Mouse (Mus musculus) heart, embryonic 15.5 days (tissue): ENCODE measurements around the gene Golt1b. TPM values are rescaled to one million over a fixed set of nuclear protein-coding genes. Genes with fewer than 3 reads are reported as not detected.
A peak's percentile ranks its signal among the peaks of the same experiment; 100 is the strongest.

Experiments
- ATAC-seq: fragments of 200-750 bp; cut with Nextera tagmentation; replicated peaks from 2 replicates; pipeline ENCODE4 v1.8.0; 2017; ENCODE audit warnings: low read depth, moderate TSS enrichment; ENCODE audit not compliant: insufficient number of reproducible peaks, insufficient read depth, low FRiP score
- H3K27ac ChIP-seq: fragments of 300-500 bp; sonication (generic); 2 replicates; pipeline ENCODE4 v1.5.1; 2015; ENCODE audit warnings: mild to moderate bottlenecking, inconsistent platforms
- H3K27me3 ChIP-seq: fragments of 300-500 bp; sonication (generic); 2 replicates; pipeline ENCODE4 v1.6.1; 2015; ENCODE audit warnings: inconsistent platforms
- H3K36me3 ChIP-seq: fragments of 300-500 bp; sonication (generic); 2 replicates; pipeline ENCODE4 v1.6.1; 2015; ENCODE audit warnings: mild to moderate bottlenecking, inconsistent platforms
- H3K4me1 ChIP-seq: fragments of 300-500 bp; sonication (generic); replicated peaks from 2 replicates; pipeline ENCODE4 v1.6.1; 2015; ENCODE audit warnings: inconsistent platforms
- H3K4me2 ChIP-seq: fragments of 300-500 bp; sonication (generic); 2 replicates; pipeline ENCODE4 v1.6.1; 2015; ENCODE audit warnings: inconsistent platforms, mild to moderate bottlenecking, moderate library complexity
- H3K4me3 ChIP-seq: fragments of 300-500 bp; sonication (generic); 2 replicates; pipeline ENCODE4 v1.5.1; 2015; ENCODE audit warnings: mild to moderate bottlenecking, inconsistent platforms
- H3K9ac ChIP-seq: fragments of 300-500 bp; sonication (generic); 2 replicates; pipeline ENCODE4 v1.6.1; 2015; ENCODE audit warnings: mild to moderate bottlenecking, inconsistent platforms
- H3K9me3 ChIP-seq: fragments of 300-500 bp; sonication (generic); replicated peaks from 2 replicates; pipeline ENCODE4 v1.6.1; 2016; ENCODE audit warnings: inconsistent platforms
- WGBS: fragments of 180-500 bp; shearing (Covaris S2); methylation state at CpG from one replicate; pipeline ENCODE4 v1.1.7; 2015; ENCODE audit warnings: mixed read lengths; 5-methylcytosine and 5-hydroxymethylcytosine counted together
- polyA plus RNA-seq: library from polyadenylated mRNA; unstranded; fragments of >200 nt; fragmentation: Nextera tagmentation; extraction: Ambion mirVana; gene quantifications from 2 replicates; pipeline ENCODE4 v1.2.1, GENCODE M21; 2015

The Golt1b gene
- polyA plus RNA-seq, 1 experiment from 2014 or later: 58.3 TPM

DNA sequence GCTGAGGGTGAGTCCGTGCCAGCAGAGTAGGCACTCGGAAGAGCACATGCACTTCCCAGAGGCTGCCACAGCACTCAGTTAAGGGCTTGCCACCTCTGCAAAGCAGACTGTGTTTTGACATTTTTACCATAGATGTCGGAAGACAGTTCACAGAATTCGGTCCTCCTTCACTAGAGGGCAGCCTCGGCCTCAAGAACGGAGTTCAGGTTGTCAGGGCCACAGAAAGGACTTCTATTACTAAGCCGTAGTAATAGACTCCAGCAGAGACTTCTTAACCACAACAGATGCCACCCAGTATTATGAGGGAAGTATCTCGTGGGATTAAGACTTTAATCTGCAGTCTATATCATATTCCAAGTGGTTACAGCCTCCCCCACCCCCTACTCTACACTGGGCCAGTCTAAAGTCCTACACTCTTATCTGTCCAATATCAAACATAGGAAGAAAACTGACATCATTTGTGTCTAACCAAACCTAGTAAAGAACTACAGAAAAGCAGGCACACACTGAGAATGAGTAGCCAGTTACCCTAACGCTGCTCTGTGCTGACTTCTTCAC, 23.9 kb upstream of the Golt1b start:
- Histone ChIP-seq H3K9me3 (no peaks in the 10 kb centered on the region), H3K27me3 (no peaks in the 10 kb centered on the region), H3K4me1 (no peaks in the 10 kb centered on the region), H3K9ac (no peak overlapping the region), H3K4me2 (no peak overlapping the region), H3K27ac (no peak overlapping the region), H3K4me3 (no peak overlapping the region), H3K36me3 (peaks cover 70% of the 10 kb centered on the region)
- ATAC-seq: no peak
- WGBS: 71% methylated on average over 9 of the region's 9 CpGs

DNA sequence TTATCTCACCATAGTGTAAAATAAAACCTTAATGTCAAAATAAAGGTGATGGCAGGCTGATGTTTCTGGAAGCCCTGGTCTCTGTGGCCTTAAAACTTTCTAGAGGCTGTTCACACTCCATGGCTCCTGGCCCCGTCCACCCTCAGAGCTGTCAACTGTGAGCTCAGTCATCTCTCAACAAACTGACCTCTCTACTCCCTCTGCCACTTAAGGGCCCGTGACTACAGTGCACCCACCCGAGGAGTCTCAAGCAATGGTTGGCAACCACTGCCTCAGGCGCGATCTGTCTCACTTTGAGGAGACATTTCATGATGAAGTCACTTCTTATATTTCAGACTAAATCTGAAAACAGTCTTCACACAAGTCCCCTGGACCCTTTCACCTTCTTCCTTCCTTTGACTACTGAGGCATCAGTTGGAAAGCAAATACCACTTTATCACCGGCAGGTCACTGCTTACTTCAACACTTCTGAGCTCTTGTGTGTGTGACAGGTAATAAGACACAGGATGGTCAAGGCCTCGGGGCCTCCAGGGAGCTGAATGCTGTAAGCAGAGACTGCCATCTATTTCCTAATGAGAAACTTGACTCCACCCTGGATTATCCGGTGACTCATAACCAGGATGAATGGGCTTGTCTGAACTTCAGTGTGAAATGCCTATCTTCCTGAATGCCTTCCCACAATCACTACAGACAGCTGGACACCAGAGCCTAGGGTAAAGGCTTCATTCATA, 21.1 kb upstream of the Golt1b start:
- ATAC-seq: no peak

GRCm38 (mm10) chr6:142366473-142367018, 20.5 kb upstream of the Golt1b start:
- H3K27me3 ChIP-seq: no peaks in the 10 kb centered on the region
- H3K4me3 ChIP-seq: no peak overlapping the region
- H3K9ac ChIP-seq: no peak overlapping the region
- no peaks in the 10 kb centered on the region for H3K9me3 ChIP-seq
- H3K4me1 ChIP-seq: no peaks in the 10 kb centered on the region
- no peak overlapping the region for H3K27ac ChIP-seq
- peaks cover 46% of the 10 kb centered on the region for H3K36me3 ChIP-seq
- H3K4me2 ChIP-seq: no peak overlapping the region
- ATAC-seq: no peak
- 84% methylated on average over 10 of the region's 10 CpGs for WGBS

More for the DNA sequence above, 21.1 kb upstream of the Golt1b start:
- no peak overlapping the region for H3K27ac ChIP-seq
- H3K9me3 ChIP-seq: no peaks in the 10 kb centered on the region
- no peak overlapping the region for H3K9ac ChIP-seq
- H3K4me3 ChIP-seq: no peak overlapping the region
- WGBS: 76% methylated on average over 8 of the region's 8 CpGs
- H3K4me1 ChIP-seq: no peaks in the 10 kb centered on the region
- H3K4me2 ChIP-seq: no peak overlapping the region
- no peaks in the 10 kb centered on the region for H3K27me3 ChIP-seq
- peaks cover 49% of the 10 kb centered on the region for H3K36me3 ChIP-seq

GRCm38 (mm10) chr6:142367565-142367964, 19.5 kb upstream of the Golt1b start:
- Histone ChIP-seq H3K9me3 (no peaks in the 10 kb centered on the region), H3K9ac (no peak overlapping the region), H3K4me3 (no peak overlapping the region), H3K4me2 (no peak overlapping the region), H3K4me1 (no peaks in the 10 kb centered on the region), H3K27me3 (no peaks in the 10 kb centered on the region), H3K27ac (no peak overlapping the region), H3K36me3 (peaks cover 46% of the 10 kb centered on the region)
- 94% methylated on average over 3 of the region's 3 CpGs for WGBS
- ATAC-seq: no peak

DNA sequence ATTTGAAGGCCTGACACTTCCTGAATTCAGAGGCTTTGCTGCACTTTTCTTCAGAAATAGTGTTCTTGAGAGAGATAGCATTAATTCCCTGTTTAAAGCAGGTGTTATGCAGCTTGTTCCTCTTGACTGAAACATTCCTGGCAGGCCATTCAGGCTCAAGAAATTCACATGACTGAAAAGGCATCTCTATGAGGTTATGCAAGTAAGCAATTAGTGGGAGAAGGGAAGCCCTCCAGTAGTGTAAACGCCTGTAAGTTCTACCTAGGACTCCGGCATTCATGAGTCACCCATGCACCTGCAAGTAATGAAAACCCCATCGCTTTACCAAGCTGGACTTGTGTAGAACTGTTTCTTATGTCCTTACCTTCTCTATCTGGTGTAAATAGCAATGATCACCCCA, 17.5 kb upstream of the Golt1b start:
- Histone ChIP-seq H3K4me1 (no peaks in the 10 kb centered on the region), H3K4me3 (no peak overlapping the region), H3K36me3 (peaks cover 35% of the 10 kb centered on the region), H3K4me2 (no peak overlapping the region), H3K9me3 (no peaks in the 10 kb centered on the region), H3K27me3 (no peaks in the 10 kb centered on the region), H3K9ac (no peak overlapping the region), H3K27ac (no peak overlapping the region)
- WGBS: 86% methylated on average over 3 of the region's 3 CpGs
- no peak for ATAC-seq

- Histone ChIP-seq H3K4me2 (no peak overlapping the region), H3K4me3 (no peak overlapping the region), H3K9ac (no peak overlapping the region), H3K9me3 (no peaks in the 10 kb centered on the region), H3K4me1 (no peaks in the 10 kb centered on the region), H3K36me3 (peaks cover 13% of the 10 kb centered on the region), H3K27ac (no peak overlapping the region), H3K27me3 (no peaks in the 10 kb centered on the region)
- no peak for ATAC-seq
- 63% methylated on average over 1 of the region's 1 CpGs for WGBS
Observed at GRCm38 (mm10) chr6:142377081-142377480, 9.9 kb upstream of the Golt1b start.

DNA sequence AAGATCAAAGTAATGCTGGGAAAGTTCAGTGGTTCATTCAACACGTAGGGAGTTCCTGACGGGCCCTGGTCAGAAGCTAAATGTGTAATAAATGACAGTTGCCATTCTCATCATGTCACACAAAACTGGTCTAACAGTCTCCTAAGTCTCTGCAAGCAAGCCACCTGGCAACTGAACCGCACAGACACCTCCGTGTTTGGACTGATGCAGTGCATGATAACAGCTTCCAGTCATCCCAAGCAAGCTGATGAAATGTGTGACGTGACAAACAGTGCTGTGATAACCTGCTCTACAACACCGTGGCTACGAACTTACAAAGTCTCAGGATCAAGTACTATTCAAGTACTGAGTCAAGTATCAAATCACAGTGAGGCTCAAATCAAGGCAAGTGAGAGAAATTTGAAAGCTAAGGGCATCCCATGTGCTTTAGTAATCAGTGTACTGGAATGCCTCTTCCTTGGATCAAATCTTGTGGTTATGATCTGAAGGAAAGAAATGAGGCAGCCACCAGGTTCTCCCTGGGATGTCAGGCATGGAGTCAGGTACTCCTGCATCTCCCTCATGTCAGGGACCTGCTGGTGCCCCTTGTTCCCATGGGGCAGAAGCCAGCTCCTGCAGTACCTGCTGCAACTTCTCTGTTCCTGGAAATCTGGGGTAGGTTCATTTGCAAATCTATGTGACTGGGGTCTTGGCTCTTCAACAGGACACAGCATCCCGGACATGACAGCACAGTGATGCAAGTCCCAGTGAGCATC, 8.3 kb upstream of the Golt1b start:
- H3K9ac ChIP-seq: no peak overlapping the region
- no peak overlapping the region for H3K27ac ChIP-seq
- H3K4me1 ChIP-seq: no peaks in the 10 kb centered on the region
- H3K4me2 ChIP-seq: no peak overlapping the region
- peaks cover 8% of the 10 kb centered on the region for H3K36me3 ChIP-seq
- H3K9me3 ChIP-seq: no peaks in the 10 kb centered on the region
- WGBS: 75% methylated on average over 8 of the region's 8 CpGs
- no peaks in the 10 kb centered on the region for H3K27me3 ChIP-seq
- ATAC-seq: no peak
- H3K4me3 ChIP-seq: no peak overlapping the region

GRCm38 (mm10) chr6:142379961-142380360, 7.1 kb upstream of the Golt1b start:
- Histone ChIP-seq H3K27ac (no peak overlapping the region), H3K4me3 (no peak overlapping the region), H3K9me3 (no peaks in the 10 kb centered on the region), H3K4me2 (no peak overlapping the region), H3K27me3 (no peaks in the 10 kb centered on the region), H3K9ac (no peak overlapping the region), H3K4me1 (no peaks in the 10 kb centered on the region), H3K36me3 (peaks cover 8% of the 10 kb centered on the region)
- 91% methylated on average over 6 of the region's 6 CpGs for WGBS
- no peak; the same call in 1 of the 2 replicates for ATAC-seq

DNA sequence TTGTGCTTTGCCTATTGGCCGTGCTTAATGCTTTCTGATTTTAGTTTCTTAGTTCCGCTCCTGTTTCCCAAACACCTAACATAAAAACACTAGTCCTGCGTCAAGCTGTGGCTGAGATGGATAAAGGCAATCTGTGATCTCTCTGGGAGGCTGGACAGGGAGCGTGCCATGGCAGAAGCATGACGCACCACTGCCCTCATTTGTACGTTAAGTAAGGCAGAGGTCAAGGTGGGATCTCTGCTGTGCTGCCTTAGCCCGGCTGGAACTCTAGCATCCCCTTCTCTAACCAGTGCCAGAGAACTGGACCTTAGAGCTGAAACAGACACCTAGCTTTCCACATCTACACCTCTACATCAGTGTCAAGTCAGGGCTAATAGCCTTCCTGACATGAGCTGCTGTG, 5.4 kb upstream of the Golt1b start:
- 85% methylated on average over 7 of the region's 7 CpGs for WGBS
- H3K27me3 ChIP-seq: no peaks in the 10 kb centered on the region

DNA sequence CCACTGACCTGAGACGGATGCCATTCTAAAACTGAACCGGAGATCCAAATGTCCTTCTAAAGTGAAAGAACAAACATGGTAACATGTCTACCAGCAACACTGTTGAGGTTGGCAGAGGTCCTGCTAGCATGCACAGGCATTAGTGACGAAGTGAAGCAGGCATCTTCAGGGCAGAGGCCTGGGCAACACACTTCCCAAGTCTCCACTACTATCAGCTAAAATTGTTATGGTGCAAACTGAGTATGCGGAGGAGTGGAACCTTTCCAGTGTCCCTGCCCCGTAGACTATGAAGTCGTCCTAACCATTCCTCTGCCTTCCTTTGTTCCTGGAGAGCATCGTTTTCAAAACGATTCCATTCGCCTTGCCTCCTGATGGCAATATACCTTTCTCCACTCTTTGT, 2.5 kb upstream of the Golt1b start:
- ATAC-seq: no peak
- WGBS: 90% methylated on average over 9 of the region's 9 CpGs
- Histone ChIP-seq H3K9me3 (no peaks in the 10 kb centered on the region), H3K36me3 (no peaks in the 10 kb centered on the region), H3K4me3 (no peak overlapping the region), H3K9ac (no peak overlapping the region), H3K27me3 (no peaks in the 10 kb centered on the region), H3K4me1 (peaks cover 14% of the 10 kb centered on the region), H3K27ac (no peak overlapping the region), H3K4me2 (no peak overlapping the region)

More for the DNA sequence above, 5.4 kb upstream of the Golt1b start:
- no peak overlapping the region for H3K27ac ChIP-seq
- no peak overlapping the region for H3K4me3 ChIP-seq
- peaks cover 6% of the 10 kb centered on the region for H3K4me1 ChIP-seq
- no peak overlapping the region for H3K4me2 ChIP-seq
- H3K9ac ChIP-seq: no peak overlapping the region
- no peak for ATAC-seq
- no peaks in the 10 kb centered on the region for H3K9me3 ChIP-seq
- peaks cover 2% of the 10 kb centered on the region for H3K36me3 ChIP-seq

- Histone ChIP-seq H3K4me1 (peaks cover 15% of the 10 kb centered on the region), H3K4me2 (peak overlapping the region; percentile 77), H3K27ac (no peak overlapping the region), H3K4me3 (peak overlapping the region; percentile 87), H3K9me3 (no peaks in the 10 kb centered on the region), H3K27me3 (no peaks in the 10 kb centered on the region), H3K9ac (peak overlapping the region; percentile 67), H3K36me3 (no peaks in the 10 kb centered on the region)
- WGBS: 4% methylated on average over 31 of the region's 31 CpGs
- ATAC-seq: peak; percentile 60; the same call in 1 of the 2 replicates
Observed at GRCm38 (mm10) chr6:142386285-142387010, 573 bp upstream of the Golt1b start.
